Mouse (Mus musculus) thymus, adult 2 months (tissue): ENCODE measurements around the gene Clec9a.

Source experiments
- CTCF ChIP-seq: fragments of 200-500 bp; IDR thresholded peaks from 2 replicates; pipeline ENCODE4 v1.5.1; 2012; ENCODE audit warnings: mild to moderate bottlenecking, control low read depth, low read length, moderate library complexity, borderline replicate concordance; ENCODE audit not compliant: control insufficient read depth, poor library complexity, insufficient read depth; ENCODE audit errors: extremely low read depth
- POLR2A ChIP-seq: fragments of 200-500 bp; IDR thresholded peaks from 2 replicates; pipeline ENCODE4 v1.6.1; 2012; ENCODE audit warnings: mild to moderate bottlenecking, low read length, control low read depth, moderate library complexity; ENCODE audit not compliant: control insufficient read depth, poor library complexity, insufficient read depth; ENCODE audit errors: extremely low read depth

DNA sequence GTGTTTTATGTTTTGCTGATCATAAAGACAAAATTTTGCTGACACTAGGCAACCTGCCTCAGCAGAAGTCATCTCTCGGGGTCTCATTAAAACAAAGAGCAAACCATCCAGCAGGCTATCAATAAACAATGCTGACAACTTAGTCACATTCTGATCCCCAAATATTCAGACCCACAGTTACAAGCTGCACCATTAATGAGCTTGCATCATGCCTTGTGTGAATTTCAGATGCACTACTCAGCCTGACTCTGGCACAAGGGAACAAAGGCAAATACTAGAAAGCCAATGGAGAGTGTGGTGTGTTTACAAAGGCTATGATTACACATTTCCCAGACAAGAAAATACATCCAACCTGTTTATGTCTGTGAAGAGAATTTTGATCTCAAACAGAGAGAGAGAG, 5.5 kb downstream of the Clec9a start:
- TF ChIP-seq POLR2A, result no peak
- no peak for TF ChIP-seq CTCF
